Mouse (Mus musculus): Measurements from ENCODE around the gene Hmx2. TPM values are rescaled to one million over a fixed set of nuclear protein-coding genes. Genes with fewer than 3 reads are reported as not detected.

Hmx2 gene
- polyA plus RNA-seq (2012; rRNA removed), result 0.60 and 0.64 TPM in 2 replicates

GRCm38 (mm10) chr7:131548473-131548872, at the start of gene Hmx2:
TSS of gene Hmx2 (plus strand) at chr7:131548773.

GRCm38 (mm10) chr7:131542115-131542871, 6.3 kb upstream of the Hmx2 start, which contains the start of gene Hmx3:
TSS of gene Hmx3 (plus strand) at chr7:131542867.

GRCm38 (mm10) chr7:131559986-131560696, 11.6 kb downstream of the Hmx2 start, which contains the start of gene Bub3:
TSS of gene Bub3 (plus strand) at chr7:131560222.

Other genes starting within 250 kb of the Hmx2 start
- 0.96 TPM in 1 of 2 replicates, not detected in the other for gene Cuzd1, start 226.5 kb upstream of the Hmx2 start, polyA plus RNA-seq (2012; rRNA removed)
- gene Fam24b, start 219.3 kb upstream of the Hmx2 start, polyA plus RNA-seq (2012; rRNA removed), result not detected in 2 replicates
- gene Fam24a, start 214.9 kb upstream of the Hmx2 start, polyA plus RNA-seq (2012; rRNA removed), result not detected in 2 replicates
- 0.56 and 3.9 TPM in 2 replicates for gene 2310057M21Rik, start 186.0 kb upstream of the Hmx2 start, polyA plus RNA-seq (2012; rRNA removed)
- 27.7 and 48.3 TPM in 2 replicates for gene Pstk, start 177.6 kb upstream of the Hmx2 start, polyA plus RNA-seq (2012; rRNA removed)
- gene Ikzf5, start 138.3 kb upstream of the Hmx2 start, polyA plus RNA-seq (2012; rRNA removed), result 2.5 and 3.9 TPM in 2 replicates
- 3.9 and 5.2 TPM in 2 replicates for gene Acadsb, start 138.2 kb upstream of the Hmx2 start, polyA plus RNA-seq (2012; rRNA removed)
- 1.7 and 2.4 TPM in 2 replicates for gene Hmx3, start 5.9 kb upstream of the Hmx2 start, polyA plus RNA-seq (2012; rRNA removed)
- gene Bub3, start 11.4 kb downstream of the Hmx2 start, polyA plus RNA-seq (2012; rRNA removed), result 12.3 and 13.5 TPM in 2 replicates